Mouse (Mus musculus): ENCODE data around the gene Nprl3. TPM values are rescaled to one million over a fixed set of nuclear protein-coding genes. Genes with fewer than 3 reads are reported as not detected.

Nprl3 gene
- polyA plus RNA-seq, 1 experiment, result 14.4 TPM

GRCm38 (mm10) chr11:32245614-32246013 is 21.9 kb downstream of the Nprl3 start:
- Histone ChIP-seq H3K36me3 (replicated peaks; ENCODE audit: low read length) (peaks cover 92% of the 10 kb centered on the region), H3K9me3 (no peaks in the 10 kb centered on the region), H3K27me3 (replicated peaks) (peaks cover 2% of the 10 kb centered on the region), H3K4me1 (peaks cover 87% of the 10 kb centered on the region), H3K4me3 (replicated peaks) (peak overlapping the region; percentile 60)
- no peak for TF ChIP-seq FLI1 (IDR thresholded peaks at IDR 0.05; ENCODE audit: low read length)
- TF ChIP-seq GATA1 (IDR thresholded peaks at IDR 0.05; ENCODE audit: borderline replicate concordance, low read length), result peak; percentile 82

GRCm38 (mm10) chr11:32244617-32245016 is 22.9 kb downstream of the Nprl3 start:
- Histone ChIP-seq H3K27me3 (replicated peaks) (no peaks in the 10 kb centered on the region), H3K4me1 (peaks cover 79% of the 10 kb centered on the region), H3K36me3 (replicated peaks; ENCODE audit: low read length) (peaks cover 91% of the 10 kb centered on the region), H3K4me3 (replicated peaks) (no peak overlapping the region), H3K9me3 (no peaks in the 10 kb centered on the region)
- TF ChIP-seq GATA1 (IDR thresholded peaks at IDR 0.05; ENCODE audit: borderline replicate concordance, low read length) (no peak), FLI1 (IDR thresholded peaks at IDR 0.05; ENCODE audit: low read length) (no peak)

GRCm38 (mm10) chr11:32244064-32244463 is 23.4 kb downstream of the Nprl3 start:
- H3K27me3 ChIP-seq (replicated peaks), result no peaks in the 10 kb centered on the region
- peak overlapping the region; percentile 31 for H3K4me3 ChIP-seq (replicated peaks)
- no peaks in the 10 kb centered on the region for H3K9me3 ChIP-seq
- H3K36me3 ChIP-seq (replicated peaks; ENCODE audit: low read length), result peaks cover 90% of the 10 kb centered on the region
- peaks cover 77% of the 10 kb centered on the region for H3K4me1 ChIP-seq
- TF ChIP-seq GATA1 (IDR thresholded peaks at IDR 0.05; ENCODE audit: borderline replicate concordance, low read length), result no peak
- no peak for TF ChIP-seq FLI1 (IDR thresholded peaks at IDR 0.05; ENCODE audit: low read length)

GRCm38 (mm10) chr11:32243205-32243955 is 24.1 kb downstream of the Nprl3 start:
- peak overlapping the region; percentile 15 for H3K4me3 ChIP-seq (replicated peaks)
- TF ChIP-seq GATA1 (IDR thresholded peaks at IDR 0.05; ENCODE audit: borderline replicate concordance, low read length) (no peak), FLI1 (IDR thresholded peaks at IDR 0.05; ENCODE audit: low read length) (no peak)
- peaks cover 78% of the 10 kb centered on the region for H3K4me1 ChIP-seq
- H3K36me3 ChIP-seq (replicated peaks; ENCODE audit: low read length), result peaks cover 91% of the 10 kb centered on the region
- H3K9me3 ChIP-seq, result no peaks in the 10 kb centered on the region
- no peaks in the 10 kb centered on the region for H3K27me3 ChIP-seq (replicated peaks)

- Histone ChIP-seq H3K36me3 (replicated peaks; ENCODE audit: low read length) (peaks cover 91% of the 10 kb centered on the region), H3K9me3 (no peaks in the 10 kb centered on the region), H3K4me1 (peaks cover 75% of the 10 kb centered on the region), H3K27me3 (replicated peaks) (no peaks in the 10 kb centered on the region), H3K4me3 (replicated peaks) (no peak overlapping the region)
- TF ChIP-seq FLI1 (IDR thresholded peaks at IDR 0.05; ENCODE audit: low read length) (no peak), GATA1 (IDR thresholded peaks at IDR 0.05; ENCODE audit: borderline replicate concordance, low read length) (no peak)
These were observed 25.3 kb downstream of the Nprl3 start for GRCm38 (mm10) chr11:32242209-32242608.

- no peaks in the 10 kb centered on the region for H3K27me3 ChIP-seq (replicated peaks)
- no peak for TF ChIP-seq FLI1 (IDR thresholded peaks at IDR 0.05; ENCODE audit: low read length)
- TF ChIP-seq GATA1 (IDR thresholded peaks at IDR 0.05; ENCODE audit: borderline replicate concordance, low read length), result no peak
- H3K36me3 ChIP-seq (replicated peaks; ENCODE audit: low read length), result peaks cover 92% of the 10 kb centered on the region
- H3K4me1 ChIP-seq, result peaks cover 71% of the 10 kb centered on the region
- no peak overlapping the region for H3K4me3 ChIP-seq (replicated peaks)
- H3K9me3 ChIP-seq, result no peaks in the 10 kb centered on the region
These were observed 26.1 kb downstream of the Nprl3 start for GRCm38 (mm10) chr11:32241391-32241790.

- no peaks in the 10 kb centered on the region for H3K9me3 ChIP-seq
- H3K27me3 ChIP-seq (replicated peaks), result no peaks in the 10 kb centered on the region
- TF ChIP-seq FLI1 (IDR thresholded peaks at IDR 0.05; ENCODE audit: low read length) (no peak), GATA1 (IDR thresholded peaks at IDR 0.05; ENCODE audit: borderline replicate concordance, low read length) (no peak)
- peaks cover 41% of the 10 kb centered on the region for H3K4me1 ChIP-seq
- no peak overlapping the region for H3K4me3 ChIP-seq (replicated peaks)
- peaks cover 98% of the 10 kb centered on the region for H3K36me3 ChIP-seq (replicated peaks; ENCODE audit: low read length)
These were observed 29.2 kb downstream of the Nprl3 start for GRCm38 (mm10) chr11:32238093-32238860.

- Histone ChIP-seq H3K4me1 (peaks cover 32% of the 10 kb centered on the region), H3K27me3 (replicated peaks) (no peaks in the 10 kb centered on the region), H3K4me3 (replicated peaks) (no peak overlapping the region), H3K9me3 (no peaks in the 10 kb centered on the region), H3K36me3 (replicated peaks; ENCODE audit: low read length) (peaks cover 98% of the 10 kb centered on the region)
- no peak for TF ChIP-seq FLI1 (IDR thresholded peaks at IDR 0.05; ENCODE audit: low read length)
- TF ChIP-seq GATA1 (IDR thresholded peaks at IDR 0.05; ENCODE audit: borderline replicate concordance, low read length), result no peak
These were observed 30.1 kb downstream of the Nprl3 start for GRCm38 (mm10) chr11:32237411-32237795.

GRCm38 (mm10) chr11:32236712-32237410 is 30.6 kb downstream of the Nprl3 start:
- H3K36me3 ChIP-seq (replicated peaks; ENCODE audit: low read length), result peaks cover 98% of the 10 kb centered on the region

More at GRCm38 (mm10) chr11:32236712-32237410, 30.6 kb downstream of the Nprl3 start:
- Histone ChIP-seq H3K4me3 (replicated peaks) (no peak overlapping the region), H3K9me3 (no peaks in the 10 kb centered on the region), H3K4me1 (peaks cover 27% of the 10 kb centered on the region; the same call in 1 of the 2 replicates), H3K27me3 (replicated peaks) (no peaks in the 10 kb centered on the region)
- TF ChIP-seq GATA1 (IDR thresholded peaks at IDR 0.05; ENCODE audit: borderline replicate concordance, low read length), result no peak
